Mouse (Mus musculus) testis, adult 2 months (tissue): Measurements from ENCODE around the gene Rnf4. TPM values are rescaled to one million over a fixed set of nuclear protein-coding genes. Genes with fewer than 3 reads are reported as not detected.

ENCODE experiments used
- H3K27ac ChIP-seq: fragments of 200-500 bp; 2 replicates; pipeline ENCODE4 v1.5.1; 2012; ENCODE audit warnings: low read depth, low read length; ENCODE audit not compliant: control insufficient read depth, insufficient read depth
- H3K27me3 ChIP-seq: fragments of 200-500 bp; 2 replicates; pipeline ENCODE4 v1.6.1; 2012; ENCODE audit warnings: mild to moderate bottlenecking, low read length, moderate library complexity; ENCODE audit not compliant: control insufficient read depth, insufficient read depth
- H3K36me3 ChIP-seq: fragments of 200-500 bp; 2 replicates; pipeline ENCODE4 v1.6.1; 2012; ENCODE audit warnings: mild to moderate bottlenecking, low read length; ENCODE audit not compliant: control insufficient read depth, insufficient read depth
- H3K4me1 ChIP-seq: fragments of 200-500 bp; 2 replicates; pipeline ENCODE4 v1.6.1; 2012; ENCODE audit warnings: low read length; ENCODE audit not compliant: control insufficient read depth, insufficient read depth
- H3K4me3 ChIP-seq: fragments of 200-500 bp; 2 replicates; pipeline ENCODE4 v1.5.1; 2012; ENCODE audit warnings: low read depth, mild to moderate bottlenecking, low read length, moderate library complexity, mixed read lengths; ENCODE audit not compliant: control insufficient read depth
- CTCF ChIP-seq: fragments of 200-500 bp; IDR thresholded peaks from 2 replicates; pipeline ENCODE4 v1.5.1; 2012; ENCODE audit warnings: low read depth, mild to moderate bottlenecking, inconsistent platforms, low read length, moderate library complexity; ENCODE audit not compliant: control insufficient read depth, insufficient read depth, insufficient replicate concordance
- POLR2A ChIP-seq: fragments of 200-500 bp; IDR thresholded peaks from 2 replicates; pipeline ENCODE4 v1.6.1; 2012; ENCODE audit warnings: low read depth, mild to moderate bottlenecking, inconsistent platforms, low read length, moderate library complexity; ENCODE audit not compliant: control insufficient read depth
- polyA plus RNA-seq: library from polyadenylated mRNA; depleted of rRNA; stranded (reverse); fragments of >200 nt; gene quantifications from 2 replicates; pipeline ENCODE4 v1.2.3, GENCODE M21; 2012

Rnf4 gene
- polyA plus RNA-seq, 1 experiment: 102 TPM

DNA sequence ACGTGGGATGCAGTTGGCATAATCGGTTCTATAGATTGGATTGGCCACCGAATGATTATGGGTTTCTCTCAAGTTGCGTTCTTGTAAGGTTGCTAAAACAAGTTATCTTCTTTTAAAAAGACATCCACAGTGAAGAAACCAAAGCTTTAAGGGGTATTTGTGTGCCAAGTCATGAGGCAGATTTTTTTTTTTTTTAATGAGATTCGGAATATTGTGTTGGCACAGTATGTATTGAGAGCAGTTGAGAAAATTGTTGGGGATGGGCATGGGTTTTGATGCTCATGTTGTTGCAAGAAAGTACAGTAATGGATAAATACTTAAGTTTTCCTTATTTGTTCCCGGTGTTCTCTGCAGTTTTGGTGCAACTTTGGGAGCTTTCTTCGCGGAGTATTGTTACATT is 34.8 kb downstream of the Rnf4 start:
- Histone ChIP-seq H3K36me3 (no peaks in the 10 kb centered on the region), H3K4me1 (peaks cover 11% of the 10 kb centered on the region), H3K4me3 (peak overlapping the region; percentile 98), H3K27me3 (no peaks in the 10 kb centered on the region), H3K27ac (peak overlapping the region; percentile 85)
- TF ChIP-seq CTCF: no peak
- no peak for TF ChIP-seq POLR2A

DNA sequence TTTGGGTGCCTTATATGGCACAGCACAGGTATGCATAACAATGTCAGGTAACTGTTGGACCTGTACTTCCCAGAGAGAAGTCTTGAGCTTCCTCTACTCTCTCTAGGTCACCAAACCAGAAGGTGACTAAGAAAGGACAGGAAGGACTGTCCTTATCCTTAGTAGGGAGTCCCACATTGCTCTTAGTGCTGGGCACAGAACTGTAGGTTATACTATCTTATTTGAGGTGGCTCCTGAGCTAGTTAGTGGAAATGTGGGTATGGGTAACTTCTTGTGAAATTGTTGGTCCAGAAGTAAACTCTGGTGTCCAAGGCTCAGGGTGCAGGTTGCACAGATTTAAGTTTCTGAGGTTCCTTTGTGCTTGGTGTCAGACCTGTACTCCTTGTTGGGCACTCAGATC is 36.1 kb downstream of the Rnf4 start:
- TF ChIP-seq POLR2A (no peak), CTCF (no peak)
- Histone ChIP-seq H3K27me3 (no peaks in the 10 kb centered on the region), H3K36me3 (no peaks in the 10 kb centered on the region), H3K4me1 (peaks cover 11% of the 10 kb centered on the region), H3K4me3 (no peak overlapping the region), H3K27ac (no peak overlapping the region)

DNA sequence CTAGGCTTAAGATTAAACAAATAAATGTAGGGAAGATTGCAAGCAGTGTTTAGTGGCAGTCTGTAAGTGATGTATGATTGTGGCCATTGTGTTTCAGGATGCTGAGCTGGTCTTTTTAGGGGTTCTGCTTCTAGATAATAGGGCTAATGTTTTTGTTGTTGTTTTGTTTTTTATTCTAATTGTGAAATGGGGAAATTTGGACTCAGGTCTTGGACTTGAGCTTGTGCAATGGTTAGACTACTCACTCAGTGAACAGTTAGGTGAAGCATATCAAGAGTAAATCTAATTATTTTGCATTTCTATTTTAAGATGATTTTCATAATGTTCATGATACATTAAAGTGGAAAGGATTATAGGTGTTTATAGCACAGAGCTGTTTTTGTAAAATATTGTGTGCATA is 36.5 kb downstream of the Rnf4 start:
- Histone ChIP-seq H3K27me3 (no peaks in the 10 kb centered on the region), H3K4me3 (no peak overlapping the region), H3K4me1 (peaks cover 11% of the 10 kb centered on the region), H3K36me3 (no peaks in the 10 kb centered on the region), H3K27ac (no peak overlapping the region)
- no peak for TF ChIP-seq POLR2A
- TF ChIP-seq CTCF: no peak

DNA sequence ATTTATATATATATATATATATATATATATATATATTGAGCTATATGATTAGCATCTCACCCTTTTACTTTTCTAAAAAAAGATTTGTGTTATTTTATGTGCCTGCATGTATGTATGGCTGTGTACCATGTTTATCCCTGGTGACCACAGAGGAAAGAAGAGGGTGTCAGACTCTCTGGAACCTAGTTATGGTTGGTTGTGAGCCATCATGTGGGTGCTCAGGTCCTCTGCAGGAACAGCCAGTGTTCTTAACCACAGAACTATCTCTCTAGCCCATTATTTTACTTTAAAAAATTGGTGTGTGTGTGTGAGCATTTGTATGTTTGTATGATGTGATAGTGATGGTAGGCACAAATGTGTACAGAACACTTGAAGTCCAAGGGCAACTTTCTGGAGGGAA is 42.7 kb downstream of the Rnf4 start:
- no peak for TF ChIP-seq CTCF
- TF ChIP-seq POLR2A: no peak
- Histone ChIP-seq H3K4me1 (no peaks in the 10 kb centered on the region), H3K27me3 (no peaks in the 10 kb centered on the region), H3K4me3 (no peak overlapping the region), H3K27ac (no peak overlapping the region), H3K36me3 (no peaks in the 10 kb centered on the region)

DNA sequence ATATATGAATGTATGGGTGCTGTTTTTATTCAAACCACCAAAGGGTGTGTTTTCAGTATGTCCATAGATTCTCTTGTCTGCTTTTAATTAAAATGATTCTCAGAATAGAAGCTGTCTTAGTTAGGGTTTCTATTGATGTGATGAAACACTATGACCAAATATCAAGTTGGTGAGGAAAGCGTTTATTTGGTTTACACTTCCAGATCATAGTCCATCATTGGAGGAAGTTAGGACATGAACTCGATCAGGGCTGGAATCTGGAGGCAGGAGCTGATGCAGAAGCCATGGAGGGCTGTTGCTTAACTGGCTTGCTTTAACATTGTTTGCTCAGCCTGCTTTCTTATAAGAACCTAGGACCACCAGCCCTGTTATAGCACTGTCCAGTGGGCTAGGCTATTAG is 45.6 kb downstream of the Rnf4 start:
- Histone ChIP-seq H3K27me3 (no peaks in the 10 kb centered on the region), H3K36me3 (no peaks in the 10 kb centered on the region), H3K4me1 (no peaks in the 10 kb centered on the region), H3K27ac (no peak overlapping the region), H3K4me3 (no peak overlapping the region)
- TF ChIP-seq POLR2A: no peak
- no peak for TF ChIP-seq CTCF

DNA sequence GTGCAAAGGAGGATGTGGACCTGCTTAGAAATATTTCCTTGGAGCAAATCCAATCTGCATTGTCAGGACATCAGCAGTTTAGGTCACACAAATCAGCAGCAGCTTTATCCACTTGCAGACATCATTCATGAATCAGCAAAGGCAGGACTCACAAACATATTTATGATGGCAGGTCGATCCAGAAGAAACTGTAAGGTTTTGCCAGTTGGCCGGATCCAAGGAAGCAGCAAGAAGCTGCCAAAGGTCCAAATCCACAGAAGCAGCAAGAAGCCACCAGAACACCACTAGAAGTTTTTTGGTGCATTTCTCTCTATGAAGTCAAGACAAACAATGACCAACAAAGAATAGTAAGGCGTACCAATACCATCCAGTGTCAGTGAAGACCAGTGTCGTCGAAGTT is 49.5 kb downstream of the Rnf4 start:
- Histone ChIP-seq H3K4me1 (no peaks in the 10 kb centered on the region), H3K27ac (no peak overlapping the region), H3K27me3 (no peaks in the 10 kb centered on the region), H3K4me3 (no peak overlapping the region), H3K36me3 (no peaks in the 10 kb centered on the region)
- TF ChIP-seq CTCF: no peak
- TF ChIP-seq POLR2A: no peak

DNA sequence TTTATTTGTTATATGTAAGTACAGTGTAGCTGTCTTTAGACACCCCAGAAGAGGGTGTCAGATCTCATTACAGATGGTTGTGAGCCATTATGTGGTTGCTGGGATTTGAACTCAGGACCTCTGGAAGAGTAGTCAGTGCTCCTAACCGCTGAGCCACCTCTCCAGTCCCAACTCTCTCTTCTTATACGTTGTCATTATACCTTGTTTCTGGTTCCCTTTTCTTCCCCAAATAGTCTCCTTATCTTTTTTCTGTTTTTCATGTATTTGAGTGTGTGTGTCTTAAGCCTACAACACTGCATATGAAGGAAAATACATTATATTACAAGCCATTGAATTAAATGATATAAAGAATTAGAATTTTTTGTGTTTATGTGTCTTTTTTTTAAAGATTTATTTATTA is 50.7 kb downstream of the Rnf4 start:
- TF ChIP-seq CTCF (no peak), POLR2A (no peak)
- no peaks in the 10 kb centered on the region for H3K36me3 ChIP-seq
- H3K27ac ChIP-seq: no peak overlapping the region

DNA sequence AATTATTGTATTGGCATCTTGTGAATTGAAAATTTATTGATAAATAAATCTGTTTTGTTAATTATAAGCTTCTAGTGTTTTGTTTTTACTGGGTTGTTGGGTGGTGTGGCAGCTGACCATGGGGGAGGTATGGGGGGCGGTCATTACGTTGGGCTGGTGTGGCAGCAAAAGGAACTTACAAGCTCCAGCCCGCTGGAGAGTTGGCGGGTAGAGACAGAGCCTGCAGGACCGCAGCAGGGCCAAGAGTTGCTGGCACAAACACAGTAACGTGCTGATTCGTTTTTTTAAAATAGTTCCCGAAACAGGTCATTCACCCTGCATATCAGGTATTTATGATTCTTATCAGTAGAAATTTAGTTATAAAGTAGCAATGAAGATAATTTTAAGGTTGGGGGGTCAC is 57.2 kb downstream of the Rnf4 start:
- H3K4me3 ChIP-seq: no peak overlapping the region
- no peak overlapping the region for H3K27ac ChIP-seq
- TF ChIP-seq CTCF (no peak), POLR2A (no peak)
- no peaks in the 10 kb centered on the region for H3K27me3 ChIP-seq
- no peaks in the 10 kb centered on the region for H3K36me3 ChIP-seq
- H3K4me1 ChIP-seq: no peaks in the 10 kb centered on the region

More for the DNA sequence above, 50.7 kb downstream of the Rnf4 start:
- Histone ChIP-seq H3K4me1 (no peaks in the 10 kb centered on the region), H3K27me3 (no peaks in the 10 kb centered on the region), H3K4me3 (no peak overlapping the region)
